Mouse (Mus musculus) stomach, embryonic 16.5 days (tissue): ENCODE measurements at regions not wholly inside any gene's neighbourhood (a gene's known extent, or its start where the extent isn't known, plus 50 kb on each side); places are given as distances from the start of the nearest gene placed in this dataset.

Experiments
- ATAC-seq: fragments of 200-750 bp; cut with Nextera tagmentation; 2 replicates; pipeline ENCODE4 v1.8.0; 2017; ENCODE audit warnings: moderate number of reproducible peaks, moderate TSS enrichment; ENCODE audit not compliant: insufficient read depth, low FRiP score
- H3K27ac ChIP-seq: fragments of 300-500 bp; sonication (generic); 2 replicates; pipeline ENCODE4 v1.5.1; 2014; ENCODE audit warnings: low read length
- H3K27me3 ChIP-seq: fragments of 300-500 bp; sonication (generic); 2 replicates; pipeline ENCODE4 v1.6.1; 2014; ENCODE audit warnings: low read length, control low read depth, mixed read lengths; ENCODE audit not compliant: control insufficient read depth, insufficient read depth
- H3K36me3 ChIP-seq: fragments of 300-500 bp; sonication (generic); 2 replicates; pipeline ENCODE4 v1.6.1; 2014; ENCODE audit warnings: low read length; ENCODE audit not compliant: control insufficient read depth, insufficient read depth
- H3K4me1 ChIP-seq: fragments of 300-500 bp; sonication (generic); 2 replicates; pipeline ENCODE4 v1.6.1; 2014; ENCODE audit warnings: low read length, control low read depth, mixed read lengths; ENCODE audit not compliant: control insufficient read depth, insufficient read depth
- H3K4me2 ChIP-seq: fragments of 300-500 bp; sonication (generic); 2 replicates; pipeline ENCODE4 v1.6.1; 2014; ENCODE audit warnings: low read depth, low read length, mixed read lengths
- H3K4me3 ChIP-seq: fragments of 300-500 bp; sonication (generic); replicated peaks from 2 replicates; pipeline ENCODE4 v1.5.1; 2014; ENCODE audit warnings: mild to moderate bottlenecking, low read length
- H3K9ac ChIP-seq: fragments of 300-500 bp; sonication (generic); 2 replicates; pipeline ENCODE4 v1.6.1; 2014; ENCODE audit warnings: low read length
- H3K9me3 ChIP-seq: fragments of 300-500 bp; sonication (generic); replicated peaks from 2 replicates; pipeline ENCODE4 v1.6.1; 2016; ENCODE audit warnings: low read length, control low read depth; ENCODE audit not compliant: control insufficient read depth
- WGBS: fragments of 180-500 bp; shearing (Covaris S2); extraction: QIAGEN DNeasy Blood & Tissue Kit; methylation state at CpG from one replicate; pipeline ENCODE4 v1.1.7; 2014; 5-methylcytosine and 5-hydroxymethylcytosine counted together

DNA sequence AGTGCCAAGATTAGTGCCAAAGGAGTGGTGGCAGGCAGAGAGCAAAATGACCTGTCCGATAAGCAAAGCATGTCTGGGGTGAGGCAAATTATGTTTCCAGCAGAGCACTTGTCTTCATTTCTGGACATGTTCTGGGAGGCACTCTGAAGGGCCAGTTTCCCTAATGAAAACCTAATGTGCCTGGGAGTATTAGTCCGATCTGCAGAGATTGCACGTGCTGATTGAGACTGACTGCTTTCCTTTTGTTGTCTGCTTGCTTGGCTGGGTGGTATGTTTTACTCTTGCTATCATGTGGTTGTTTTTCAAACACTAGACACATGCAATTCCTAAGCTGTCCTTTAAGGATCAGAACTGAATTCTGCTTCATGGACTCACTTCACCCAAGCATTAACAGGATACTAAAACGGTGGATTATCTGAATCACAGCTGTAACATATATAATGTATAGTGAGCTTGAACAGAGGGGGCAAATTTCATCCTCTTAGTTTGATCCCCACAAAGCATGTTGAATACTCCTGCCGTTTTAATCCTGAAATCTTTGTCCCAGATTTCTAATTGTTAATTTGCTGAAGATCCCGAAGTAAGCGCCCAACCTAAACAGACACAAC, 1589.8 kb downstream of the 4930444P10Rik start:
- no peak overlapping the region for H3K9ac ChIP-seq
- no peak overlapping the region for H3K27ac ChIP-seq
- H3K27me3 ChIP-seq = peaks cover 37% of the 10 kb centered on the region
- no peak overlapping the region for H3K4me2 ChIP-seq
- 35% methylated on average over 7 of the region's 7 CpGs for WGBS
- no peaks in the 10 kb centered on the region for H3K9me3 ChIP-seq
- no peaks in the 10 kb centered on the region for H3K36me3 ChIP-seq
- ATAC-seq = no peak
- H3K4me1 ChIP-seq = peaks cover 7% of the 10 kb centered on the region; the same call in 1 of the 2 replicates
- H3K4me3 ChIP-seq = no peak overlapping the region

DNA sequence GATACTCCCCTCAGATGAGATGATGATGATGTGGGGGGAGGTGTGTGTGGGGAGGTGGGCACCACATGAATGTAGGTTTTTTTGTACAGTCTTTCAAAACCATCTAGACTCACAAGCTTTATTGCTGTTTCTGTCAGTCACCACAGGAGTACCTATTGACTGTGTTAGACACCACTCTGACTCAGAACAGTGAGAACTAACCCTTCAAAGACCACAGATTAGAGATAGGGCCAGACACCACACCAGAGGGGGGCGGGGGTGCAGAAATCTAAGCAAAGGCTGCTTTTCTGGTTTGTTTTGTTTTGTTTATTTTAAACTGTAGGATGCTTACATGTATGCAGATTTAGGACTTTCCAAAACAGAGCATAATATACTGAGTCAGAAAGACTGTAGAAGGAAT, 1594.0 kb downstream of the 4930444P10Rik start:
- no peaks in the 10 kb centered on the region for H3K36me3 ChIP-seq
- no peak for ATAC-seq
- H3K4me1 ChIP-seq = no peaks in the 10 kb centered on the region
- peaks cover 15% of the 10 kb centered on the region for H3K27me3 ChIP-seq
- 79% methylated on average over 1 of the region's 1 CpGs for WGBS
- no peaks in the 10 kb centered on the region for H3K9me3 ChIP-seq
- no peak overlapping the region for H3K4me3 ChIP-seq
- H3K9ac ChIP-seq = no peak overlapping the region
- H3K27ac ChIP-seq = no peak overlapping the region
- no peak overlapping the region for H3K4me2 ChIP-seq

DNA sequence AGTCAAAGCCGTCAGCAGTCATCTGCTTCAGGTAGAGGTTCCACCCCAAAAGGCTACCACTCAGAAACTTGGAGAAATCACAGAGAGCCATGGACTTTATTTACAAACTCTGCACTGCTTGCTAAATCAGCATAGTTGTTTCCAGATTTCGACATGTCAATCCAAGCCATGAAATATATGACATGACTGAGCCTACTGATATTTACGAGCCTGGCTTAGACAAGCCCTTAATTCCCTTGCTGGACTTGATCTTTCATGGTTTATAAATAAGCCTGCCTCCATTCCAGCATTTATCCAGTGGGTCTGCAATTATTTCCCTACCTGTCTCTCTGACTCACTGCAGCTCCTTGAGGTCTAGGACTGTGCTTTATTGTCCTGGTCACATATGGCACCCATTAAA, 1603.1 kb downstream of the 4930444P10Rik start:
- Histone ChIP-seq H3K27me3 (no peaks in the 10 kb centered on the region), H3K36me3 (no peaks in the 10 kb centered on the region), H3K9ac (no peak overlapping the region), H3K9me3 (no peaks in the 10 kb centered on the region), H3K4me3 (no peak overlapping the region), H3K4me2 (no peak overlapping the region), H3K4me1 (no peaks in the 10 kb centered on the region), H3K27ac (no peak overlapping the region)
- no peak for ATAC-seq
- WGBS = 67% methylated on average over 3 of the region's 3 CpGs

DNA sequence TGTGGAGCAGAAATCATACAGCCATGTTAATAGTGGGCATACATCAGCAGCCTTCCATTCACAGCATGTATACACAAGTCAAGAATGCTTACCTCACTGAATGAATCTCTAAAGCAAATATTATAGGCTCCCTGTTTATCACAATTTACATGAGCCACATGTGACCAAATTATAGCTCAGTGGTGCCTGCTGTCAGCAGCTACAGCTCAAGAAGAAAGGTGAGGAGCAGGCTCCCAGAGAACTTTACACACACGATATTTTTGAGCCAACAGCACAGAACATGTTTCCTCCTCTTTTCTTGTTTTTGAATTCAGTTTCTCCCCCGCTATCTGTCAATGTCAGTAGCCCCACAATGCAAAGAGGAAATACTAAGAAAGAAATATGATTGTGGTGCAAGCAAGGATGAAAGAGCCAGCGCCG, 1605.4 kb downstream of the 4930444P10Rik start:
- 42% methylated on average over 4 of the region's 4 CpGs for WGBS
- Histone ChIP-seq H3K4me2 (no peak overlapping the region), H3K4me3 (no peak overlapping the region), H3K9ac (no peak overlapping the region), H3K27me3 (no peaks in the 10 kb centered on the region), H3K36me3 (no peaks in the 10 kb centered on the region), H3K27ac (no peak overlapping the region), H3K9me3 (no peaks in the 10 kb centered on the region), H3K4me1 (no peaks in the 10 kb centered on the region)
- no peak for ATAC-seq

DNA sequence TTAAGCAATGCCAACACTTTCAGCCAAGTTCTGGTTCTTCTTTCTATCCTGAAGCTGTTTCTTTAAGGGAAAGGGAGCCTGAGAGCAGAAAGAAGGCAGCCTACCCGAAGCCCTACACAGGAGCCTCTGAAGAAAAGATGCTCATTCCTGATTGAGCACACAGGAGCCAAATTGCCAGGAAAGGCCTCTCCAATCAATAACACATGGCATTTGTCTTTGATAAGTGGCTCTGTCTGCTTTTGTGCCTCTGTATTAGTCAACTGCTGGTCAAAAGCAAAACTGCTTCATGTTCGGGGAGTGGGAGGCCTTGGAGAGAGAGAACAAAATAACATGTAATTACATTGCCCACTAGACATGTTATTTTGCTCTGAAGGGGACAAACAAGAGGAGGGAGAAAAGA, 1607.4 kb downstream of the 4930444P10Rik start:
- no peak overlapping the region for H3K27ac ChIP-seq
- H3K9ac ChIP-seq = no peak overlapping the region
- H3K4me1 ChIP-seq = no peaks in the 10 kb centered on the region
- no peaks in the 10 kb centered on the region for H3K27me3 ChIP-seq
- WGBS = 49% methylated on average over 2 of the region's 2 CpGs
- no peaks in the 10 kb centered on the region for H3K9me3 ChIP-seq
- H3K4me2 ChIP-seq = no peak overlapping the region
- no peak for ATAC-seq
- no peaks in the 10 kb centered on the region for H3K36me3 ChIP-seq
- no peak overlapping the region for H3K4me3 ChIP-seq

DNA sequence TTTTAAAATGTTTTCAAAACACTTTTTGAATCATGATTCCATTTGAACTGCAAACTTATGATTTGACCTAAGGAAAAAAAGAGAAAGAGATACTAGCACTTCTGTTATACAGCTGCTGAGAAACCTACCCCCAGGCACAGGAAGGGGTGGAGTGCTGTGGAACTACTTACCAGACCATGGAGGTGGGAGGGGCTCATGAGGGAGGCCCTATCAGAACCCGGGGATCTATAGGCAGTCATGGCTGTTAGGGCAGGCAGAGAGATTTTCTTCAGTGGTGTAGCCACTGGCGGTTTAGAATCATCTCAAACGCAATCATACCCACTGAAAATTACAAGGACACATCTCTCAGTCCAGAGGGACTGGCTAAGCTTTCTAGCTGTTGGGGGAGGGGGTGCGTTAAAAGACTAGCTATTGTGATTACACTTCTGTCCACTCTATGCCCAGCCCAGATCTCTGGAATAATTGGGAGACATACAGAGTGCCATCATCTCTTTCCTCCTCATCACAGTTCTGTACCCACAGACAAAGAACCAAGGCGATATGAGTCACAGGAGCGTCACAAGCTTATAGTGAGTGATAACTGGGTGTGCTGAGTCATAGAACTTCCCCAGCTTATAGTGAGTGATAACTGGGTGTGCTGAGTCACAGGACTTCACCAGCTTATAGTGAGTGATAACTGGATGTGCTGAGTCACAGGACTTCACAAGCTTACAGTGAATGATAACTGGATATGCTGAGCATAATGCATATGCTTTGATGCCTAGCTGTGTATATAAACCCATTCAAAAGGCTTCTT, 1608.8 kb downstream of the 4930444P10Rik start:
- no peak overlapping the region for H3K4me2 ChIP-seq
- ATAC-seq = peak; percentile 13; the same call in 1 of the 2 replicates
- 83% methylated on average over 6 of the region's 6 CpGs for WGBS

DNA sequence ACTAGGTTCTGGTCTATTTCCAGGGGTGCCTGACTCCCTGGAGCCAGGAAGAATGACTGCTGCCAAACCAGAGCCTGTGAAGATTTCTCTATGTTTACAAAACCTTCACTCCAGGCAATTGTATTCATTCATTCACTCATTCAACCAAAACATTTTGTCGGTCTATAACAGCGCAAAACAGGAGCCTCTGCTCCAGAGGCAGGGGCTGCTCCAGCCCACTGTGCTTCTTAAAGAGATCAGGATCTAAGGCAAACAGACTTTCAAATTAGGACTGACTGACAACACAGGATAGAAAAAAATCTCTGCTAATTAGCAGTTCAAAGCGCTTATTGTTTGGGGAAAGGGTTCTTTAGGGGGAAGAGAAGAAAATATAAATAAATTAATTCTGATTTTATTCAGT, 1620.8 kb downstream of the 4930444P10Rik start:
- H3K27me3 ChIP-seq = no peaks in the 10 kb centered on the region
- no peak overlapping the region for H3K9ac ChIP-seq
- H3K4me3 ChIP-seq = no peak overlapping the region
- H3K4me1 ChIP-seq = no peaks in the 10 kb centered on the region
- 31% methylated on average over 3 of the region's 3 CpGs for WGBS
- no peak overlapping the region for H3K27ac ChIP-seq
- no peaks in the 10 kb centered on the region for H3K36me3 ChIP-seq
- H3K9me3 ChIP-seq = no peaks in the 10 kb centered on the region
- H3K4me2 ChIP-seq = no peak overlapping the region
- no peak for ATAC-seq

More for the DNA sequence above, 1608.8 kb downstream of the 4930444P10Rik start:
- no peaks in the 10 kb centered on the region for H3K36me3 ChIP-seq
- H3K4me1 ChIP-seq = no peaks in the 10 kb centered on the region
- no peaks in the 10 kb centered on the region for H3K27me3 ChIP-seq
- H3K9ac ChIP-seq = no peak overlapping the region
- no peak overlapping the region for H3K4me3 ChIP-seq
- H3K9me3 ChIP-seq = no peaks in the 10 kb centered on the region
- no peak overlapping the region for H3K27ac ChIP-seq

DNA sequence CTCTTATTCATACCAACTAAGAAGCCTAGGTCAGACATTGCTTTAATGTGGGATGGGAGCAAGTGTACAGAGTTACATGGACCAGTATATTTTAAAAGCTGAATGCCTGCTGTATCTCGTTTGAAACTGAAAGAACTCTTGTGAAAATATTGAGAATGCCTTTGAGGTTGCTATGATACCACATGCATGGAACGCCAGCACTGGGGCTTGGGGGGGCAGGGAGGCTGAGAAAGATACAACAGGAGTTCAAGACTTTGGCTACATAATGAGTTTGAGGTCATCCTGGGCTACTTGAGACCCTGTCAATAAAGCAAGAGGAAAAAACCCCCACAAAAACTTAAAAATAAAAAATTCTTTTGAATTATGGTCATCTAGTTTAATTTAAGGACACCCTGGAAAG, 1621.6 kb downstream of the 4930444P10Rik start:
- Histone ChIP-seq H3K4me1 (no peaks in the 10 kb centered on the region), H3K27ac (no peak overlapping the region), H3K36me3 (no peaks in the 10 kb centered on the region), H3K4me2 (no peak overlapping the region), H3K9ac (no peak overlapping the region), H3K27me3 (no peaks in the 10 kb centered on the region), H3K9me3 (no peaks in the 10 kb centered on the region), H3K4me3 (no peak overlapping the region)
- 45% methylated on average over 2 of the region's 2 CpGs for WGBS
- no peak for ATAC-seq

DNA sequence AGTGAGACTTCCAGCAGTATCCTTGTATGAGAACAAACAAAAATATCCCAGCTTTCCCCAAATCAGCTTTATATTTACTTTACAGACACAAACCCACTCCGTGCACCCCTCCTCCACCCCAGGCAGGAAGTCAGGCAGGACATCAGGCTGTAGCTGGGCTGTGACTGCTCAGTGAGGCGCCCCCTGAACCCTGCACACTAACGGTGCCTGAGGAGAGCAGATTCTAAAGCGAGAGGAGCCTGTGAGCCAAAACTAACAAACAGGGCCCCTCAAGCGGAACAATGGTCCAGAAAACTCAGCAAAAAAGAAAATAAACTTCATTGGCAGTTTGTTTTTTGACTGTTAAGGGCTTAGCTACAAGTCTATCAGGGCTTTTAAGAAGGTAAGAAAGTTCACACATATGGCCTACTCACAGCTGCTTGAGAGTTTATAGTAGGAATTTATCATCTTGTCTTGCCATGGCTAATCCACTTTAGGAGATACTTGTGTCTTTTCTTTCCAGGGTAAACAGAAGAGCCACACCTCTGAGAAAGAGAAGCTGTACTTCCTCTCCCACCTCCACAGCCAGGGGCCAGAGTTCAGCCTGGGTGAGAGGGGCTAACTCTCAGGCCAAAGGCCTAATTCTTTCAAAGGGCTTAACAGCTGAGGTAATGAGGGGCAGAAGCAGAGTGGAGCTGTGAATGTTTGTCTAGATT, 1628.2 kb downstream of the 4930444P10Rik start:
- H3K4me1 ChIP-seq = no peaks in the 10 kb centered on the region
- no peak overlapping the region for H3K9ac ChIP-seq
- H3K27me3 ChIP-seq = no peaks in the 10 kb centered on the region
- 26% methylated on average over 5 of the region's 5 CpGs for WGBS
- H3K9me3 ChIP-seq = no peaks in the 10 kb centered on the region
- H3K27ac ChIP-seq = no peak overlapping the region
- no peaks in the 10 kb centered on the region for H3K36me3 ChIP-seq
- ATAC-seq = no peak
- H3K4me3 ChIP-seq = no peak overlapping the region
- H3K4me2 ChIP-seq = no peak overlapping the region
